Mouse (Mus musculus) hindbrain, embryonic 14.5 days (tissue): ENCODE measurements at regions not wholly inside any gene's neighbourhood (a gene's known extent, or its start where the extent isn't known, plus 50 kb on each side); places are given as distances from the start of the nearest gene placed in this dataset.

Source experiments
- ATAC-seq: fragments of 200-750 bp; cut with Nextera tagmentation; 2 replicates; pipeline ENCODE4 v1.8.0; 2017; ENCODE audit warnings: moderate number of reproducible peaks, mild to moderate bottlenecking, moderate TSS enrichment, moderate library complexity; ENCODE audit not compliant: low FRiP score
- DNase-seq: peaks from one replicate; pipeline ENCODE4 v3.0.0-alpha.2; 2015; ENCODE audit warnings: low spot score
- H3K27ac ChIP-seq: fragments of 300-500 bp; sonication (generic); 2 replicates; pipeline ENCODE4 v1.5.1; 2014; ENCODE audit warnings: mild to moderate bottlenecking, moderate library complexity
- H3K27me3 ChIP-seq: fragments of 300-500 bp; sonication (generic); 2 replicates; pipeline ENCODE4 v1.6.1; 2014; ENCODE audit warnings: mild to moderate bottlenecking, low read length, mixed read lengths; ENCODE audit not compliant: control insufficient read depth, insufficient read depth
- H3K36me3 ChIP-seq: fragments of 300-500 bp; sonication (generic); replicated peaks from 2 replicates; pipeline ENCODE4 v1.6.1; 2014; ENCODE audit not compliant: control insufficient read depth, insufficient read depth
- H3K4me1 ChIP-seq: fragments of 300-500 bp; sonication (generic); replicated peaks from 2 replicates; pipeline ENCODE4 v1.6.1; 2014; ENCODE audit warnings: antibody characterized with exemption, low read length, mixed read lengths; ENCODE audit not compliant: control insufficient read depth, insufficient read depth
- H3K4me2 ChIP-seq: fragments of 300-500 bp; sonication (generic); replicated peaks from 2 replicates; pipeline ENCODE4 v1.6.1; 2014; ENCODE audit warnings: mild to moderate bottlenecking, moderate library complexity
- H3K4me3 ChIP-seq: fragments of 300-500 bp; sonication (generic); replicated peaks from 2 replicates; pipeline ENCODE4 v1.5.1; 2014; ENCODE audit warnings: mild to moderate bottlenecking, low read length
- H3K9ac ChIP-seq: fragments of 300-500 bp; sonication (generic); 2 replicates; pipeline ENCODE4 v1.6.1; 2014
- H3K9me3 ChIP-seq: fragments of 300-500 bp; sonication (generic); 2 replicates; pipeline ENCODE4 v1.6.1; 2016; ENCODE audit warnings: low read length; ENCODE audit not compliant: control insufficient read depth
- WGBS: fragments of 180-500 bp; shearing (Covaris S2); extraction: QIAGEN DNeasy Blood & Tissue Kit; methylation state at CpG from one replicate; pipeline ENCODE4 v1.1.7; 2014; 5-methylcytosine and 5-hydroxymethylcytosine counted together

- DNase-seq (peak; percentile 51), ATAC-seq (peak; percentile 77; the same call in 1 of the 2 replicates)
- Histone ChIP-seq H3K4me2 (peak overlapping the region; percentile 40), H3K27me3 (no peaks in the 10 kb centered on the region), H3K4me1 (peaks cover 11% of the 10 kb centered on the region; the same call in 1 of the 2 replicates), H3K9ac (no peak overlapping the region), H3K36me3 (no peaks in the 10 kb centered on the region), H3K9me3 (no peaks in the 10 kb centered on the region), H3K27ac (peak overlapping the region; percentile 27), H3K4me3 (0 out of 2 replicates have a peak overlapping the region, but pooled peaks have one; percentile 4)
- WGBS, result 30% methylated on average over 6 of the region's 6 CpGs
Observed at GRCm38 (mm10) chr1:35243339-35243738, 393.6 kb downstream of the Plekhb2 start.

GRCm38 (mm10) chr1:35265125-35265524 lies 415.3 kb downstream of the Plekhb2 start:
- Histone ChIP-seq H3K9me3 (no peaks in the 10 kb centered on the region), H3K27me3 (no peaks in the 10 kb centered on the region), H3K27ac (0 out of 2 replicates have a peak overlapping the region, but pooled peaks have one; percentile 32), H3K9ac (no peak overlapping the region), H3K4me2 (no peak overlapping the region), H3K4me3 (no peak overlapping the region), H3K4me1 (no peaks in the 10 kb centered on the region), H3K36me3 (no peaks in the 10 kb centered on the region)
- ATAC-seq (no peak; the same call in 1 of the 2 replicates), DNase-seq (no peak)
- WGBS, result 87% methylated on average over 1 of the region's 1 CpGs

DNA sequence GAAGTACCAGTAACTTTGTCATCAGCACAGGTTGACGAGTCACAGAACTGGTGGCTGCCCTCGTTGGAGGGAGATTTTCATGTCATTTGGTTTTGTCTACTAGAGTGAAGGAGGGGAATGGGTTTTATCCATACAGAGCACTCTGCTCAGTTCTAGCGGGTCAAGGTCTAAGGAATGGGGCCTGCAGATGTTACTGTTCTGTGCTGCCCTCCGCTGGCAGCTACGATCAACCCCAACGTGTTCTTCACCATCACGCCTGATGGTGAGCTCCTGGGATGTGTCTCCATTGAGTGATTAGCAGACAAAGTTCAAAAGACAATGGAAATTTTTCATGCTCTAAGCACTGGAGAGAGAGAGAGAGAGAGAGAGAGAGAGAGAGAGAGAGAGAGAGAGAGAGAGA lies 416.9 kb downstream of the Plekhb2 start:
- Histone ChIP-seq H3K9me3 (no peaks in the 10 kb centered on the region), H3K9ac (no peak overlapping the region), H3K27ac (no peak overlapping the region), H3K4me2 (no peak overlapping the region), H3K27me3 (no peaks in the 10 kb centered on the region), H3K4me1 (no peaks in the 10 kb centered on the region), H3K4me3 (no peak overlapping the region), H3K36me3 (no peaks in the 10 kb centered on the region)
- DNase-seq (no peak), ATAC-seq (no peak)
- WGBS, result 56% methylated on average over 7 of the region's 7 CpGs

DNA sequence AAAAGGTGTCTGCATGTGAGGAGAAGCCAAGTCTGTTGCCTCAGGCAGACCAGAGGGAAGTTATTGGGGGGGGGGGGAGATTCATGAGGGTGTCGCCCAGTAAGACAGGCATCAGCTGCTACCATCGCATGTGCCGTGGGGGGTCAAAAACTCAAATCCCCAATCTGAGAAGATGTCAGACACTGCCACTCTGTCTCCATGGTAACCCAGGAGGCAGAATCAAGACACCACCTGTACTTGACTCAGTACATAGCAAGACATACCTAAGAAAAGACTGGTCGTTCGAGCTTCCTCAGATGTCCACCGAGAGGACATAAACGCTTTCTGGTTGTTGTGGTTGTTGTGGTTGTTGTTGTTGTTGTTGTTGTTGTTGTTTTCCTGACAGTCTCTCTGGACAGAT lies 418.1 kb downstream of the Plekhb2 start:
- ATAC-seq (no peak), DNase-seq (no peak)
- Histone ChIP-seq H3K27me3 (no peaks in the 10 kb centered on the region), H3K9ac (no peak overlapping the region), H3K4me1 (no peaks in the 10 kb centered on the region), H3K36me3 (no peaks in the 10 kb centered on the region), H3K4me3 (no peak overlapping the region), H3K9me3 (no peaks in the 10 kb centered on the region), H3K4me2 (no peak overlapping the region), H3K27ac (no peak overlapping the region)
- WGBS, result 75% methylated on average over 7 of the region's 7 CpGs

DNA sequence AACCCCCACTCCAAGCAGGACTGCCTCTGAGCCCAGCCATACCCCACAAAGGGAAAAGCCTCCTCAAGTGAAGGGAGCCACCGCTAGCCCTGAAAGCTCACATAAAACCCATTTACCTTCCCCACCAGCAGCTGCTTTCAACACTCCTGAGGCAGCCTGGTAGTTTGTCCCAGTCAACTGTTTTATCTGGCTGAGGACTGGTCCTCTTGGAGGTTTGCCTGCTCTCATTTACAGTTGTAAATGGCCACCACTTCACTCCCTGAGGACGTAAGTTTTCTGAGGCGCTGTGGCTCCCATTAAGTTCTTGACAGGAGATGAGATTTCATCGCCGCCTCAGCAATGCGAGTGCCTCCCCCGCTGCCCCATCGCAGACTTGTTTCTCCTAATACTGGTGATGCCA lies 425.2 kb downstream of the Plekhb2 start:
- no peak overlapping the region for H3K9ac ChIP-seq
- H3K27ac ChIP-seq, result no peak overlapping the region
- 88% methylated on average over 8 of the region's 8 CpGs for WGBS
- no peaks in the 10 kb centered on the region for H3K9me3 ChIP-seq
- no peak overlapping the region for H3K4me2 ChIP-seq
- H3K4me1 ChIP-seq, result no peaks in the 10 kb centered on the region
- ATAC-seq, result no peak
- H3K27me3 ChIP-seq, result no peaks in the 10 kb centered on the region
- no peak for DNase-seq
- H3K36me3 ChIP-seq, result no peaks in the 10 kb centered on the region
- no peak overlapping the region for H3K4me3 ChIP-seq
